Mouse (Mus musculus) embryonic facial prominence, embryonic 12.5 days (tissue): ENCODE measurements around the gene Cbx2. TPM values are rescaled to one million over a fixed set of nuclear protein-coding genes. Genes with fewer than 3 reads are reported as not detected.

Experiments
- ATAC-seq: fragments of 200-750 bp; cut with Nextera tagmentation; 2 replicates; pipeline ENCODE4 v1.8.0; 2017; ENCODE audit not compliant: insufficient number of reproducible peaks, insufficient read depth, low FRiP score, low TSS enrichment
- H3K27ac ChIP-seq: fragments of 300-500 bp; sonication (generic); 2 replicates; pipeline ENCODE4 v1.5.1; 2016; ENCODE audit warnings: mild to moderate bottlenecking
- H3K27me3 ChIP-seq: fragments of 300-500 bp; sonication (generic); 2 replicates; pipeline ENCODE4 v1.6.1; 2016; ENCODE audit warnings: mild to moderate bottlenecking, moderate library complexity
- H3K36me3 ChIP-seq: fragments of 300-500 bp; sonication (generic); 2 replicates; pipeline ENCODE4 v1.6.1; 2016; ENCODE audit warnings: mild to moderate bottlenecking
- H3K4me1 ChIP-seq: fragments of 300-500 bp; sonication (generic); 2 replicates; pipeline ENCODE4 v1.6.1; 2016
- H3K4me2 ChIP-seq: fragments of 300-500 bp; sonication (generic); replicated peaks from 2 replicates; pipeline ENCODE4 v1.6.1; 2016; ENCODE audit warnings: mild to moderate bottlenecking, moderate library complexity
- H3K4me3 ChIP-seq: fragments of 300-500 bp; sonication (generic); 2 replicates; pipeline ENCODE4 v1.5.1; 2016; ENCODE audit warnings: mild to moderate bottlenecking
- H3K9ac ChIP-seq: fragments of 300-500 bp; sonication (generic); 2 replicates; pipeline ENCODE4 v1.6.1; 2016; ENCODE audit warnings: mild to moderate bottlenecking, moderate library complexity
- H3K9me3 ChIP-seq: fragments of 300-500 bp; sonication (generic); 2 replicates; pipeline ENCODE4 v1.6.1; 2016; ENCODE audit warnings: mild to moderate bottlenecking, moderate library complexity
- WGBS: fragments of 180-500 bp; shearing (Covaris S2); methylation state at CpG from one replicate; pipeline ENCODE4 v1.1.7; 2016; 5-methylcytosine and 5-hydroxymethylcytosine counted together
- polyA plus RNA-seq: library from polyadenylated mRNA; unstranded; fragments of >200 nt; fragmentation: Nextera tagmentation; extraction: Ambion mirVana; gene quantifications from 2 replicates; pipeline ENCODE4 v1.2.1, GENCODE M21; 2016

The Cbx2 gene
- polyA plus RNA-seq, 1 experiment from 2014 or later, result 105 TPM

GRCm38 (mm10) chr11:119043761-119044550, 21.2 kb downstream of the Cbx2 start:
- H3K36me3 ChIP-seq, result peaks cover 3% of the 10 kb centered on the region
- no peak overlapping the region for H3K9ac ChIP-seq
- peak overlapping the region; percentile 14; the same call in 1 of the 2 replicates for H3K4me3 ChIP-seq
- peaks cover 78% of the 10 kb centered on the region for H3K27me3 ChIP-seq
- WGBS, result 2% methylated on average over 10 of the region's 10 CpGs
- no peaks in the 10 kb centered on the region for H3K9me3 ChIP-seq
- H3K4me1 ChIP-seq, result peaks cover 77% of the 10 kb centered on the region
- peak overlapping the region; percentile 94 for H3K4me2 ChIP-seq
- peak overlapping the region; percentile 77; the same call in 1 of the 2 replicates for H3K27ac ChIP-seq
- no peak for ATAC-seq

- Histone ChIP-seq H3K27me3 (peaks cover 81% of the 10 kb centered on the region), H3K4me2 (peak overlapping the region; percentile 48), H3K9me3 (no peaks in the 10 kb centered on the region), H3K27ac (peak overlapping the region; percentile 70), H3K9ac (peak overlapping the region; percentile 24; the same call in 1 of the 2 replicates), H3K36me3 (no peaks in the 10 kb centered on the region), H3K4me3 (peak overlapping the region; percentile 14), H3K4me1 (peaks cover 70% of the 10 kb centered on the region)
- no peak for ATAC-seq
- WGBS, result 2% methylated on average over 41 of the region's 41 CpGs
Measured at GRCm38 (mm10) chr11:119044551-119045337, 22.0 kb downstream of the Cbx2 start.

GRCm38 (mm10) chr11:119046601-119047245, 24.0 kb downstream of the Cbx2 start:
- 1% methylated on average over 39 of the region's 39 CpGs for WGBS

GRCm38 (mm10) chr11:119047261-119048132, 24.7 kb downstream of the Cbx2 start:
- H3K27ac ChIP-seq, result no peak overlapping the region
- 0 out of 2 replicates have a peak overlapping the region, but pooled peaks have one; percentile 48 for H3K9ac ChIP-seq
- peaks cover 57% of the 10 kb centered on the region for H3K4me1 ChIP-seq
- no peaks in the 10 kb centered on the region for H3K9me3 ChIP-seq
- peak overlapping the region; percentile 63 for H3K4me2 ChIP-seq
- H3K27me3 ChIP-seq, result peaks cover 94% of the 10 kb centered on the region
- WGBS, result under 1% methylated on average over 42 of the region's 43 CpGs
- H3K36me3 ChIP-seq, result no peaks in the 10 kb centered on the region
- H3K4me3 ChIP-seq, result peak overlapping the region; percentile 37
- ATAC-seq, result no peak

More at GRCm38 (mm10) chr11:119046601-119047245, 24.0 kb downstream of the Cbx2 start:
- no peak for ATAC-seq
- H3K27ac ChIP-seq, result no peak overlapping the region
- H3K4me2 ChIP-seq, result peak overlapping the region; percentile 63
- no peaks in the 10 kb centered on the region for H3K9me3 ChIP-seq
- H3K4me1 ChIP-seq, result peaks cover 60% of the 10 kb centered on the region
- H3K27me3 ChIP-seq, result peaks cover 94% of the 10 kb centered on the region
- no peaks in the 10 kb centered on the region for H3K36me3 ChIP-seq
- H3K4me3 ChIP-seq, result peak overlapping the region; percentile 37
- H3K9ac ChIP-seq, result peak overlapping the region; percentile 48

- H3K4me3 ChIP-seq, result 0 out of 2 replicates have a peak overlapping the region, but pooled peaks have one; percentile 37
- H3K9ac ChIP-seq, result no peak overlapping the region
- H3K27ac ChIP-seq, result no peak overlapping the region
- no peaks in the 10 kb centered on the region for H3K9me3 ChIP-seq
- H3K4me2 ChIP-seq, result peak overlapping the region; percentile 63; the same call in 1 of the 2 replicates
- no peak for ATAC-seq
- no peaks in the 10 kb centered on the region for H3K36me3 ChIP-seq
- WGBS, result under 1% methylated on average over 13 of the region's 13 CpGs
- H3K4me1 ChIP-seq, result peaks cover 57% of the 10 kb centered on the region
- H3K27me3 ChIP-seq, result peaks cover 93% of the 10 kb centered on the region
Measured at GRCm38 (mm10) chr11:119048133-119048510, 25.4 kb downstream of the Cbx2 start.

- Histone ChIP-seq H3K4me2 (no peak overlapping the region), H3K27me3 (peaks cover 89% of the 10 kb centered on the region), H3K27ac (no peak overlapping the region), H3K4me3 (no peak overlapping the region), H3K9ac (no peak overlapping the region), H3K36me3 (no peaks in the 10 kb centered on the region), H3K9me3 (no peaks in the 10 kb centered on the region), H3K4me1 (peaks cover 44% of the 10 kb centered on the region)
- 0% methylated on average over 2 of the region's 2 CpGs for WGBS
- no peak for ATAC-seq
Measured at GRCm38 (mm10) chr11:119050361-119050760, 27.6 kb downstream of the Cbx2 start.

GRCm38 (mm10) chr11:119051426-119051825, 28.7 kb downstream of the Cbx2 start:
- Histone ChIP-seq H3K4me1 (peaks cover 42% of the 10 kb centered on the region), H3K27me3 (peaks cover 83% of the 10 kb centered on the region)

GRCm38 (mm10) chr11:119051927-119052660, 29.3 kb downstream of the Cbx2 start:
- no peaks in the 10 kb centered on the region for H3K36me3 ChIP-seq
- H3K9me3 ChIP-seq, result no peaks in the 10 kb centered on the region
- peaks cover 78% of the 10 kb centered on the region for H3K27me3 ChIP-seq
- WGBS, result 3% methylated on average over 15 of the region's 15 CpGs
- no peak for ATAC-seq
- peak overlapping the region; percentile 78 for H3K4me2 ChIP-seq
- H3K4me3 ChIP-seq, result no peak overlapping the region
- peaks cover 36% of the 10 kb centered on the region for H3K4me1 ChIP-seq
- 0 out of 2 replicates have a peak overlapping the region, but pooled peaks have one; percentile 75 for H3K27ac ChIP-seq
- no peak overlapping the region for H3K9ac ChIP-seq

More at GRCm38 (mm10) chr11:119051426-119051825, 28.7 kb downstream of the Cbx2 start:
- H3K4me2 ChIP-seq, result no peak overlapping the region
- H3K27ac ChIP-seq, result no peak overlapping the region
- H3K9me3 ChIP-seq, result no peaks in the 10 kb centered on the region
- ATAC-seq, result no peak
- no peak overlapping the region for H3K9ac ChIP-seq
- H3K4me3 ChIP-seq, result no peak overlapping the region
- H3K36me3 ChIP-seq, result no peaks in the 10 kb centered on the region

GRCm38 (mm10) chr11:119052661-119053256, 30.0 kb downstream of the Cbx2 start:
- Histone ChIP-seq H3K27ac (peak overlapping the region; percentile 75), H3K4me1 (peaks cover 36% of the 10 kb centered on the region), H3K36me3 (no peaks in the 10 kb centered on the region), H3K4me2 (peak overlapping the region; percentile 78), H3K9ac (peak overlapping the region; percentile 55), H3K4me3 (peak overlapping the region; percentile 35), H3K27me3 (peaks cover 79% of the 10 kb centered on the region), H3K9me3 (no peaks in the 10 kb centered on the region)
- WGBS, result 1% methylated on average over 13 of the region's 13 CpGs
- ATAC-seq, result peak; percentile 17; the same call in 1 of the 2 replicates

GRCm38 (mm10) chr11:119053257-119053670, 30.5 kb downstream of the Cbx2 start:
- peak overlapping the region; percentile 78 for H3K4me2 ChIP-seq
- peaks cover 36% of the 10 kb centered on the region for H3K4me1 ChIP-seq
- no peaks in the 10 kb centered on the region for H3K9me3 ChIP-seq
- WGBS, result under 1% methylated on average over 41 of the region's 42 CpGs
- H3K27me3 ChIP-seq, result peaks cover 79% of the 10 kb centered on the region
- ATAC-seq, result peak; percentile 92
- H3K9ac ChIP-seq, result peak overlapping the region; percentile 55
- peak overlapping the region; percentile 35 for H3K4me3 ChIP-seq
- H3K27ac ChIP-seq, result peak overlapping the region; percentile 75
- H3K36me3 ChIP-seq, result no peaks in the 10 kb centered on the region
